Mouse (Mus musculus) heart, adult 10 weeks (tissue): ENCODE results near the gene 4930467E23Rik. TPM values are rescaled to one million over a fixed set of nuclear protein-coding genes. Genes with fewer than 3 reads are reported as not detected.

Source experiments
- polyA plus RNA-seq: library from polyadenylated mRNA; stranded (reverse); fragments of 350-450 nt; fragmentation: Illumina TruSeq; extraction: RNeasy Lipid Tissue Mini Kit (QIAGEN cat#74804); gene quantifications from one replicate; pipeline ENCODE4 v1.2.3, GENCODE M21; 2014; ENCODE audit warnings: low read depth, low replicate concordance

4930467E23Rik gene
- not detected for polyA plus RNA-seq

DNA sequence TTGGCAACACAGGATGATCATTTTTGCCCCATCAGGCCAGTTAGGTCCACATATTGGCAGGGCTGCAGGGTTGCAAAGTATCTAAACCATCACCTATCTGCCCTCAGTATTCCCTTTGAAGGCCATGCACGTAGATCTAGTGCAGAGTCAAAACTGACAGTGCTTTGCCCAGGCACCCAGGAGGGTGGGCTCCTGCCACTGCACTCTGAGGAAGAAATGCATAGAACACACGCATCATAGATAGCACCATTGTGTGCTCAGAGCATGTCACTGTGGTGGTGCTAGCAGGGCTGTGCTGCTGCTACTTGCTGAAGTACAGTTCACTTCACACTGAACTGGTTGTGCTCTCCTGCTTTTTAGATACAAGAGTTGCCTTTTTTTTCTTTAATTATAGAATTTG lies at the start of gene 4930467E23Rik:
Gene 4930467E23Rik (plus strand): TSS at position 301 of the 400 bp plus-strand sequence.

Other genes starting within 250 kb of the 4930467E23Rik start
- gene Defb7, start 234.5 kb upstream of the 4930467E23Rik start, polyA plus RNA-seq: not detected
- not detected for gene Gm31371, start 173.8 kb downstream of the 4930467E23Rik start, polyA plus RNA-seq